Mouse (Mus musculus) spleen, adult 12 weeks (tissue): ENCODE data around the gene Eif4e.

ENCODE experiments used
- DNase-seq: peaks from one replicate; pipeline ENCODE4 v3.0.0; 2022; ENCODE audit warnings: low spot score

The Eif4e gene

GRCm38 (mm10) chr3:138526073-138526915 lies at the start of gene Eif4e:
Gene Eif4e, plus strand, starts transcription at chr3:138526179.
- peak; percentile 22 for DNase-seq

- no peak for DNase-seq
Observed at GRCm38 (mm10) chr3:138479489-138479888, 46.5 kb upstream of the Eif4e start.

GRCm38 (mm10) chr3:138481526-138482284 lies 44.3 kb upstream of the Eif4e start:
- DNase-seq, result no peak

DNA sequence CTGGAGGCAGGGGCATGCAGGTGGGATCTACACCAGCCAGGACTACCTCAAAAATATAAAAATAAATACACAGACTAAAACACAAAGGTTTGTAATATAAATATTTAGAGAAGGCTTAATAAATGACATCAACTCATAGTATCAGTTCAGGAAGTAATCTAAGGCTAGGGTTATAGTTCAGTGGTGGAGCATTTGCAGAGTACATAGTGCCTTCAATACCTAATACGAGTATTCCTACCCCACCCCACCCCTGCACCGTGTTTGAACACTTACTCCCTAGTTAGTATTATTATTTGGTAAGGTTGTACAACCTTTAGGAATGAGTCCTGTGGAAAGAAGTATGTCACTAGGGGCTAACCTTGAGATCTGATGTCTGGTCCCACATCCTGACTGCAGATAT lies 42.7 kb upstream of the Eif4e start:
- no peak for DNase-seq

DNA sequence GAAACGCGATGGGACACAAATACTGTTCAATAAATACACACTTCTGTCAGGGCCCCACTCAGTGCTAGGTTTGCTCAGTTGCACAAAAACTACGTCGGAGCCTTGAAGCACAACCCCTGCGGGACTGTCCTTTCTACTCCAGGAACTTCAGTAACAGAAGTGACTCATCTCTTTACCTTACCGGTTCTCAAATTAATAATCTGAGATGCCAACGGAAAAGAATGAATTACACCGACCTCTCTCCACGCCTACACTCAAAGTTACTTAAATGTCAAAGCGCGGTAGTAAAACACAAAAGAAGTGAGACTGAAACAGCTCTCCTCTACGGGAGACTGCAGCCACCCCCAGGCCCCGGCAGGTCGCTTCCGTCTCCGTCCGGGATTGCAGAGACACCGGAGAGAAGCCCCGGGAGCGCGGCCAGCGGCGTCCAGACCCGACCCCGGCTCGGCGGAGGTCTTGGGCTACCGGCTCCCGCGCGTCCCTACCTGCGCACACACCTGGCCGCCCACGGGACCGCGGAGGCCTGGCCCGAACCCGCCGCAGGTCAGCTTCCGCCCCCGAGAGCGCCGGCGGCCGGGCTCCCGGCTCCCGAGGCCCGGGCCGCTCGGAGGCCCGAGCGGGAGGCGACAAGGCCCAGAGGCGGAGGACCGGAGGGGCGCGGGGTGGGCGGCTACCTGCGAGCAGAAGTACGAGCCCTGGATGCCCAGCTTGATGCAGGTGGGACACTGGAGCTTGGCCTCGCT lies 37.2 kb upstream of the Eif4e start:
- no peak for DNase-seq

DNA sequence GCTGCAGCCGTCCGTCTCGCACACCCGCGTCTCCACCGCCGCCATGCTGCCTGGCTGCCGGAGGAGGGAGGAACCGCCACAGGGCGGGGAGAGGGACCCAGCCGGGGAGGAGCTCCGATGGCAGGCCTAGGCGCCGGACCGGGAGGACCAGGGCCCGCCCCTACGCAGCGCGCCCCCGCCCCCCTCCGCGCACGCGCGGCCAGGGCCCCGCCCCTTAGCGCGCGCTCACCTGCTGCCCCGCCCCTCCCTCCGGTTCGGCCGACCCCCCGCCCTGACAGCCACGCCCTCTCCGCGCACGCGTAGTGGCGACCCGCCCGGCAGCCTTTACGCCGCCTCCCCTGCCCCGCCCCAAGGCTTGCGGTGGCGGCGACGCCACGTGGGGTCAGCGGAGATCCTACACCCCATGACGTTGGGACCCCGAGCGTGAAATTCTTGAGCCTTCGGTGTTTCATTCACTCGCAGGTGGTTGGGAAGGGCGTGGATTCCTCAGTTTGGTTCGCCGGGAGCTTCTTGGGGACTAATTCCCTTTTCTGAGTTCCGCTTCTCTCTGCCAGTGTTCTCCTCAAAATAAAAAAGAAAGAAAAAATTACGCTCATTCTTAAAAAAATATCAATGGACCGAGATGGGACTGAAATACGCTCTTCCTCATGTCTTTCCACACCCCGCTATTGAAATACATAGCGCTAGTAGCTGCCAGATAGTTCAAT lies 36.5 kb upstream of the Eif4e start, which contains the start of gene Metap1:
Metap1 (minus strand) TSS at position 189 of the 707 bp plus-strand sequence.
- peak; percentile 97 for DNase-seq

GRCm38 (mm10) chr3:138490034-138490337 lies 36.0 kb upstream of the Eif4e start:
- DNase-seq, result no peak

GRCm38 (mm10) chr3:138493668-138494067 lies 32.3 kb upstream of the Eif4e start:
- DNase-seq, result no peak

DNA sequence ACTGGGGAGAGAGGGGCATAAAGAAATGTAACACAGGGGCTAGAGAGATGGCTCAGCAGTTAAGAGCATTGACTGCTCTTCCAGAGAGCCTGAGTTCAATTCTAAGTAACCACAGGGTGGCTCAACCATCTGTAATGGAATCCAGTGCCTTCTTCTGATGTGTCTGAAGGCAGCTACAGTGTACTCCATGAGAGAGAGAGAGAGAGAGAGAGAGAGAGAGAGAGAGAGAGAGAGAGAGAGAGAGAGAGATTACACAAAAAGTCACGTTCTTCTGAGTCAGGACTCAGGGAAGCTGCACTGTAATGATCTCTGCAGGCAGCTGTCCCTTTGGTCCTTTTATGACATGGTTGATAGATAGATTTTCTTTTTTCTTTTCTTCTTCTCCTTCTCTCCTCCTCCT lies 31.4 kb upstream of the Eif4e start:
- no peak for DNase-seq

- no peak for DNase-seq
Observed at GRCm38 (mm10) chr3:138495166-138496145, 30.5 kb upstream of the Eif4e start.

DNA sequence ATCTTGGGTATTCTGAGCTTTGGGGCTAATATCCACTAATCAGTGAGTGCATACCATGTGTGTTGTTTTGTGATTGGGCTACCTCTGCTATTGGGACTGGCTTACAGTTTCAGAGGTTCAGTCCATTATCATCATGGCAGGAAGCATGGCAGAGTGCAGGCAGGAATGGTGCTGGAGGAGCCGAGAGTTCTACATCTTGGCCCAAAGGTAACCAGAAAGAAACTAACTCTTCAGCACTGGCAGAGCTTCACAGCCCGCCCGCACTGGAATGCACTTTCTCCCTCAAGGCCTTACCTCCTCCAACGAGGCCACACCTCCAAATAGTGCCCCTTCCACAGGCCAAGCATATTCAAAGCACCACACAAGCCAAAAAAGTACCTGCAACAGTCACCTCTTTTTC lies 27.2 kb upstream of the Eif4e start:
- no peak for DNase-seq

- DNase-seq, result no peak
Observed at GRCm38 (mm10) chr3:138499854-138500740, 25.9 kb upstream of the Eif4e start.

DNA sequence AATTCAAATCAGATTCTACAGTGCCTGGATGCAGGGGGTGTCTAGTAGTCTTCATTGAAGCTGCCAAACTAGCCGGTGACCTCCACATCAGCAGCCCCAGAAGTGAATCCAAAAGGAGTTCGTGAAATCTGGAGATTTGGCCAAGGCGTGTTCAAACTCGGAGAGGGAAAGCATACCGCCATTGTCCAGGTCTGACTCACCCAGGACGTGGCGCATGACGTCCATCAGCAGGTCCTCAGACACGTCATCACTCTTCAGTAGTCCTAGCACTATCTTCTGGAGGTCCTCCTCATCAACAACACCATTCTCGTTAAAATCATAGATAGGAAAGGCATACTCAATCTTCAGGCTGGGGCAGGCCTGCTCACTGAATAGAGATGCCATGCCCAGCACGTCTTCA lies 22.2 kb upstream of the Eif4e start:
- DNase-seq, result no peak

- no peak for DNase-seq
Observed at GRCm38 (mm10) chr3:138506749-138507148, 19.2 kb upstream of the Eif4e start.

DNA sequence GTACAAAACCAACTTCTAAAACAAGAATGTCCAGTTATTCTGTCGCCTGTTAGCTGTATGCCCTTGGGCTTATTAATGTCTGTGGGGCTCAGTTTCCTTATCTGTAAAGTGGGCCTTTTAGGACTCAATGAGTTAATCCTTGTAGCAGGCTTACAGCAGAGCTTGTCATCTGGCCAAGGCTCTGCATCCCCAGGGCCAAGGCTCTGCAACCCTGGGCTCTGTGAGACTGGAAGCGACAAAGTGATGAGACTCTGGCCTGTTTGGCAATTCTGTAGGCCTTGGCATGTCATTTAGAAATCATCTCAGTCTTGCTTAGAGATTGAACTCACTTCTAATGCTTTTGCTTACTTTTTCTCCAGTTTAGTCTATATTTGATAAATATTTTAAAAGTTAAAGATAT lies 16.4 kb upstream of the Eif4e start:
- no peak for DNase-seq

GRCm38 (mm10) chr3:138510471-138510870 lies 15.5 kb upstream of the Eif4e start:
- DNase-seq, result no peak

- no peak for DNase-seq
Observed at GRCm38 (mm10) chr3:138513243-138513642, 12.7 kb upstream of the Eif4e start.

DNA sequence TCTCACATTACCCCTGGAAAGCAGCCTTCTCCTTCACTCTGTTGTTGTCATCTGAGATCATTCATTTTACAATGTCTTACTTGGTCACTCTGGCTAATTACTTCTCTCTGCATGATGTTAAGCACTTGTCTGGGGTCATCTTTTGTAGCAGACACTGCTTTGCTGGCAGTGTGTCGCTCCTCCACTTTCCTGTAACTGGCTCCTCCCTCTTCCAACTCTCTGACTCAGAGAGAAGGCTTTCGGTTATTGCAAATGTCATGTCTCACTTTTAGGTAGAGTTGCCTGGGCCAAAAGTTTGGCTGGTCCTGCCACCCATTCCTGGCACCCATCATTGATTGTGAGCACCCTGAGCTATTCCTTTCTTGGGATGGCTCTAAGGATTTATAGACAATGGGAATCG lies 11.2 kb upstream of the Eif4e start:
- no peak for DNase-seq

DNA sequence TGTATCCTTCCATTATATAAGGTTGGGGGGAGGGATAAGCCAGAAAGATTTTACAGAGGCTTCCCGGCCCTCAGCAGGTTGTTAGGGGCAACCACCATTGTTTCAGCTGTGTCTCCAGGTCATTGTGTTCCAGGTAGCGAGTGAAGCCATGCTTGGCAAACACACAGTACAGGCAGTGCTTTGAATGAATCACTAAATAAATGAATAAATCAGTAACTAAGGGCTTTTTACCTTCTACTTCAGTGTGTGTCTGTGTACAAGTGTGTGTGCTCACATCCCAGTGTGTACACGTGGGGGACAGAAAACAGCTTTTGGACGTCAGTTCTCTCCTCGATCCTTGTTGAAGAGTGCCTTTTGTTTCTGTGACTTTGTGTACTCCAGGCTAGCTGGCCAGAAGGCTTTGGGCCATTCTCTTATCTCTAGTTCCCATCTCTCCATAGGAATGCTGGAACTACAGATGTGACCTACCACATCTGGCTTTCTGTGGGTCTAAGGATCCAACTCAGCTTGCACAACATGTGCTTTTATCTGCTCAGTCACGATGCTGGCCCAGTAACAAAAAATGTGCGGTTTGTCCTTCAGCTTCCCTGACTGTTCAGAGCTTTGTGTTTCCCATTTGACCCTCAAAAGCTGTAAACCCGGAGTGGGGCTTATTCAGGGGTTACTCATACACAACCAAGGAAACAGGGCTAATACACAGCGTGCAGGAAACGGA lies 10.2 kb upstream of the Eif4e start:
- no peak for DNase-seq
